Mouse (Mus musculus): Measurements from ENCODE around the gene Amz1.

Gene Amz1

GRCm38 (mm10) chr5:140801782-140802181 is 77.9 kb downstream of the Amz1 start:
- DNase-seq (ENCODE audit: low read depth, low spot score): no peak

- no peak for DNase-seq (ENCODE audit: low read depth, low spot score)
These were observed 82.3 kb downstream of the Amz1 start for GRCm38 (mm10) chr5:140806252-140806651.

GRCm38 (mm10) chr5:140806939-140807338 is 83.0 kb downstream of the Amz1 start:
- DNase-seq (ENCODE audit: low read depth, low spot score): no peak
